Mouse (Mus musculus) cerebellum, adult 9-11 months (tissue): ENCODE results near the gene Csnk1d.

Experiments
- DNase-seq: peaks from one replicate; pipeline ENCODE4 v3.0.0; 2022

The Csnk1d gene

GRCm38 (mm10) chr11:120951237-120951636 is 39.9 kb downstream of the Csnk1d start:
- DNase-seq = no peak

DNA sequence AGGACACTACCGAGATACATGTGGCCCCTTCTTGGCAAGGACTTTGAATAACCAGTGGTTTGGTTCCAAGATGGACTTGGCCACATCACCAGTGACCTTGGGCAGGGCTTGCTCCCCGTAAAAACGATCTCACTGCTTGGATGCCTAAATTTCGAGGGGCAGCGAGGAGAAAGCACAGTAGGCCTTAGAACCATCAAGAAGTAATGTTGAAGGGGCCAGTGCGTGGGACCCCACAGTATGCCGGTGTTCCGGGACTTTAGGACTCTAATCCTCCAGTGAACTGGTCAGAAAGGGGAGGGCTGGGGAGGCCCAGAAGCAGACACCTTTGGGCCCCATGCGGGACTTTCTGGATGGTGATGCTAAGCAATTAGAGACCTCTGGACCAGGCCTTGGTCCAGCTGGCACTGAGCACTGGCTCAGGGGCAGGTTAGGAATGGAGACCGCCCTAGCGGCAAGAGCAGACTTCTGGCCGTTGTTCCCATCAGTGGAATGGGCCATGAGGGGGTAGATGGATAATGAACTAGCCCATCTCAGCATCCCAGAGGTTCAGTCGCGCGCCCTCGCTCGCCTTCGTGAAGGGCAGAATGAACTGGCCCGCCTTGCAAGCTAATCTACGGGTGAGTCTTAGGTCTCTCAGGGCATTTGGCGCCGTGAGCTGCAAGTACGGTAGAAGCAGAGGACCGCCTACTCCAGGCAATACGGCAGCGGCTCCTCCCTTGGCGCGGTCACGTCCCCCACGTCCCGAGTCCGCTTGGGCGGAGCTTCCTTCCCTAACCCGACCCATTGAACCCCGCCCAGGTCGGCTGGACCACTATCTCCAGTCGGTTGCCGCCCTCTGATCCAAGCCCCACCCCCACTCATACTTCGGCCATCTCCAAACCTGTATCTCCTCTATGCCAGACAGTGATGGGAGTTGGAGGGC is 40.6 kb downstream of the Csnk1d start:
- DNase-seq = peak; percentile 93

DNA sequence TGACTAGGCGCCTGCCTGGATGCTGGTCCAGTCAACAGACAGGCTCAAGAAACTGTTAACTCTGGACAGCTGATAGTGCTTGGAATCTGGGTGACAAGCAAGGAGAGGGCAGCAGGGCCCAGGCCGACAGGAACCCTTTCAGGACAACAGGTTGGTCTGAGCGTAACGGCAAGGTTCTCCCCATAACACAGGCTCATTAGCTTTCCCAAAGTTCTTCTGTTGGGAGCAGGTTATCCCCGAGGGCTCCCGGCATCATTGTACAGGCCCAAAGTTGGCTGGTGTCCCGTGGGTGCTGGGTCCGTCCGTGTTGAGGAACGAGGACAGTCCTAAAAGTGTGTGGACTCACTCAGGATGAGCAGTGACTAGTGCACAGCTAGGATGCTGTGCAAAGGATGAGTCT is 41.3 kb downstream of the Csnk1d start:
- DNase-seq = no peak

DNA sequence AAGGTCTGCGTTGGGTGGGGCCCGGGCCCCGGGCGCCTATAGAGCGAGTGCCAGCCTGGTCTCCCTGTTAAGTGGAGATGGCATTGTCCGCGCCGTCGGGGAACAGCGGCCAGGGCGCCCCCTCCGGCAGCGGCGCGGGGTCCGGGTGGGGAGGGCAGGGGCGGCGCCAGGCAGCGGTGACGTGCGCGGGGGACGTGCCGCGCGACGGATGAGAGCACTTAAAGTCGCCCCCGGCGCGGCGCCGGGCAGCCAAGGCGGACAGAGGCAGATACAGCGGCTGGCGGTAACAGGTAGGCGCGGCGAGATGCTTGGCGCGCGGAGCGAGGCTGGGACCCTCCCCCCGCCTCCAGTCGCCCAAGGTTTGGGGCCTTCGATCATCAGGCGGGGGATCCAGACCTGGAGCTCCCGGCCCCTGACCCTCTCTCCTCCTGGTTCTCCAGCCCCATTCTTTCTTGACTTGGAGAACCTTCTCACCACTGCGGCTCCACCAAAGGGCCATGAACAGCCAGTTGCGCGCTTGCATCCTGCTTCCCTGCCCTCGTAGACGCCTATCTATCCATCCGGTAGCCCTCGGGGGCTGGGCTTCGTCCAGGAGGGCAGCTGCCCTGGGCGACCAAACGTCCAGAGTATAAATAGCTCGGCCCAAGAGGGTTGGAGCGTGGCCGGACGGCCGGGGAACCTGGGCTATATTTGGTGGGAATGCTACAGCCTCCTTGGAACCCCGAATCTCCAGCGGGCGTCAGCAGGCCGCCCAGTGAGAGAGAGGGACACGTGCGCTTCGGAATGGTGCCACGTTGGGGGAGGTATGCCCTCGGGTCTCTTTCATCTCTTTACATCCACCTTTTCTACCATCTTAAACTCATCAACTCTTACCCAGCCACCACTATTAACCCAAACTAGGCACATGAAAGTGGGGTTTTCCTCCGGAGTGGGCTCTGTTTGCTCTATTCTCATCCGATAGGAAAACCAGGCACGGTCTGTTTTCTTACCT is 42.0 kb downstream of the Csnk1d start:
- no peak for DNase-seq

GRCm38 (mm10) chr11:120948328-120948727 is 42.8 kb downstream of the Csnk1d start, which contains the start of gene Slc16a3:
Slc16a3 (plus strand) TSS chr11:120948480.
- no peak for DNase-seq

DNA sequence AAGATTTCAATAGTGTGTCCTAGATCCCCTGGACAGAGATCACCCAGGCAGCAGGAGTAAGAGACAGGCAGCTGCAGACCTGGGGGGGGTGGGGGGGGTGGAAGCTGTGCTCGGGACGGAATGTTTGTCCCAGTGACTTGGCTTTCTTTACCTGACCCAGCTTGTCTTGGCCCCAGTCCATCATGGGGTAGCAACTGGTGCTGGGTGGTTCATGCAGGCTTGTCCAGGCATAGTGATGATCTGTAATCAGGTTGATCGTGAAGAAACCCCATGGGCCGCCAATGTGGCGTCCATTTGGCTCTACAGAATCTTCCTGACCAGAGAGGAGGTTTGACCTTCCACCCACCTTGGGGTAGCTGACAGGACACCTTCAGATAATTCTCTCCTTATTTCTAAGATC is 45.2 kb downstream of the Csnk1d start:
- DNase-seq = no peak

- no peak for DNase-seq
Measured at GRCm38 (mm10) chr11:120945266-120945665, 45.9 kb downstream of the Csnk1d start.

DNA sequence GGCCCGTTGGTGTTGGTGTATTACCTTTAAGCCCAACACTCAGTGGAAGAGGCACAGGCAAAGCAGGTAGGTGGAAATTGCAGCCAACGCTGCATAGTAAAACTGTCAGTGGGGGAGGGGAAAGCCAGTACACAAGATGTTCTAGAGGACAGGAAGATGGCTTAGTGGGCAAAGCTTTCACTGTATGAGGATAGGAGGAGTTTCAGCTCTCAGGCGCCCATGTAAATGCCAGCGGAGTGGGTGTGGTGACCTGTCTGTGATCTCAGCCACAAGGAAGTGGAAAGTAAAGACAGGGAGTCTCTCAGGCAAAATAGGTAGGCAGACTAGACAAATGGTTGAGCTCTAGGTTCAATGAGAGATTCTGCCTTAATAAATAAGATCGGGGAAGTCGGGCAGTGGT is 50.2 kb downstream of the Csnk1d start:
- DNase-seq = no peak

- DNase-seq = no peak
Measured at GRCm38 (mm10) chr11:120939712-120940341, 51.3 kb downstream of the Csnk1d start.

DNA sequence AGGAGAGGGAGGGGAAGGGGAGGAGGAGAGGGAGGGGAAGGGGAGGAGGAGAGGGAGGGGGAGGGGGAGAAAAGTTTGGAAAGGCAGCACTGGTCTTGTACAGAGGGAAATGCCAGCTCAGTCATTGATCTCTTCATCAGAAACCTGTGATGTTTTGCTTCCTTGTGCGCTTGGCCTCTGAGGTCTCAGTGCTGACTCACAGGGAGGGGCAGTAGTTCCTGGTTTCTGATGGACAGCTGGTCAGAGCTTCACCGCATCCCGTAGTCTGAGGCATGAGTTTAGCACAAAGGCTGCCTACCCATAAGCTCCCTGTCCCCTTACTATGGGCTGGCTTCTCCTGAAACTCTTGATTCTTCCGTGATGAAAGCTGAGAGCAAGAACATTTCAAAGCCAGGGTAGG is 52.3 kb downstream of the Csnk1d start:
- DNase-seq = no peak

GRCm38 (mm10) chr11:120937976-120938375 is 53.2 kb downstream of the Csnk1d start:
- no peak for DNase-seq

GRCm38 (mm10) chr11:120932564-120933398 is 58.3 kb downstream of the Csnk1d start, which contains the start of gene Ccdc57:
Ccdc57 (minus strand) TSS chr11:120932872.
- DNase-seq = peak; percentile 89

GRCm38 (mm10) chr11:120931479-120931878 is 59.7 kb downstream of the Csnk1d start:
- DNase-seq = no peak

GRCm38 (mm10) chr11:120928468-120928867 is 62.7 kb downstream of the Csnk1d start:
- DNase-seq = no peak

DNA sequence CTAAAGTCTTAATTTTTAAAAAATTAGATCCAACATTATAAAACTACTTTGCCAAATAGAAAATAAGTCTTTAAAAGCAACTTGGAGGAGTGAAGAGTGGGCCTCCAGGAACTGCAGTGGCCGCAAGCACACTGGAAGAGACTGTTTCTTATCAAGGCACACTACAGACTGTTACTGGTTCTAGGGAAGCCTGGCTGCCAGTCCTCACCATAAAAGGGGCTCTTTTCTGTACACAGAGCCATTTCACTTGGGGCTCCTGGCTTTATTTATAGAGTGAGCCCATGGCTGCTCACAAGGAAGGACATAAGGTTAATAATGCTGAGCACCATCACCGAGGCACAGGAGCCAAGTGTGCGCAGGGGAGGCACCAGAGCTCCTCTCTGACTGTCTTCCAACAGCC is 68.6 kb downstream of the Csnk1d start:
- DNase-seq = no peak

DNA sequence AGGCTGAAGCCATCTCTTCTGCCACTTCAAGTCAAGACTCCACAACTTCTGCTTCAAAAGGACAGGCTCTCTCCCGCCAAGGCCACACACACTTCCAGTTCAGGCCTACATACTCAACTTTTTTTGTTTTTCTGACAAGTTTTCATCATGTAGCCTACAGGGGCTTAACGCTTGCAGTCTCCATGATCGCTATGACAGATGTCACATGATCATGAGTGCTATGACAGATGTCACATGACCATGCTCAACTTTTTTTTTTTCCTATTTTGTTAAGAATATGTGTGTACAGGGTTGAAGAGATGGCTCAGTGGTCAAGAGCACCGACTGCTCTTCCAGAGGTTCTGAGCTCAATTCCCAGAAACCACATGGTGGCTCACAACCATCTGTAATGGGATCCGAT is 73.4 kb downstream of the Csnk1d start:
- no peak for DNase-seq

DNA sequence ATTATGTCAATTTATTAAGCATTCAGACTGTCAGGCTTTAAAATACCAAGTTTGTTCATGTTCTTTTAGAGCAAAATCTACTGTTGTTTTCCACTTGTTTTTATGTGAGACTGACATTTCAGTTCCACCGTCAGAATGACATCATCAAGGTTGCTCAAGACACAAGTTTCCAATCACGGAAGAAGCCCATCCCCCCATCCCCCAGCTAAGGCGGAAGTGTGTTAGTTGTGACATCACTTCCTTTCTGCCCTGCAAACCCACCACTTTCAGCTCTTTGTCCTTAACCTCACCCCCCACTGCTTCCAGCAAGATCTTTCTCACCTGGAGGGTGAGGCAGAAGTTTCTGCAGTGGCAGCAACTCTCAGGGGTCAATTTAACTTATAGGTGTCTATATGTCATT is 74.7 kb downstream of the Csnk1d start:
- DNase-seq = no peak

DNA sequence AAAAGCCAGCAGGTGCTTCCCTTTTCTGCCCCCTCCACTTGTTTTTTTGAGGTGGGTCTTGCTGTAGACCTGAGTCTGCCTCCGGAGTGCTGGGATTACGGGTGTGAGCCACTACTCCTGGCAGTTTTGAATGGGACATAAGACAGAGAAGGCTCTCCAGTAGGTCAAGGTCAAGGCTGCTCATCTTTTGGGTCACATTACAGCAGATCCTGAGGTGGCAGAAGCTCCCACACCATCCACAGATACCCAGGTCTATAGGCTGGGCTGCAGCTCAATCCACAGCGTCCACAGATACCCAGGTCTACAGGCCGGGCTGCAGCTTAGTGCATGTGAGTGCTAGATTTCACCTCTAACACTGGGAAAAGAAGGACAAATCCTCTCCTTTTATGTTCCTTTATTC is 77.3 kb downstream of the Csnk1d start:
- DNase-seq = no peak
